Mouse (Mus musculus) neural tube, embryonic 15.5 days (tissue): ENCODE data around the gene Ankrd34b. TPM values are rescaled to one million over a fixed set of nuclear protein-coding genes. Genes with fewer than 3 reads are reported as not detected.
A peak's percentile ranks its signal among the peaks of the same experiment; 100 is the strongest.

Experiments used
- ATAC-seq: fragments of 200-750 bp; cut with Nextera tagmentation; 2 replicates; pipeline ENCODE4 v1.8.0; 2017; ENCODE audit warnings: mild to moderate bottlenecking, moderate TSS enrichment, moderate library complexity; ENCODE audit not compliant: low FRiP score
- H3K27ac ChIP-seq: fragments of 300-500 bp; sonication (generic); replicated peaks from 2 replicates; pipeline ENCODE4 v1.5.1; 2015; ENCODE audit warnings: mild to moderate bottlenecking, inconsistent platforms
- H3K27me3 ChIP-seq: fragments of 300-500 bp; sonication (generic); replicated peaks from 2 replicates; pipeline ENCODE4 v1.6.1; 2015; ENCODE audit warnings: inconsistent platforms
- H3K36me3 ChIP-seq: fragments of 300-500 bp; sonication (generic); 2 replicates; pipeline ENCODE4 v1.6.1; 2015; ENCODE audit warnings: inconsistent platforms
- H3K4me1 ChIP-seq: fragments of 300-500 bp; sonication (generic); 2 replicates; pipeline ENCODE4 v1.6.1; 2015; ENCODE audit warnings: inconsistent platforms
- H3K4me2 ChIP-seq: fragments of 300-500 bp; sonication (generic); 2 replicates; pipeline ENCODE4 v1.6.1; 2015; ENCODE audit warnings: inconsistent platforms, mild to moderate bottlenecking, moderate library complexity
- H3K4me3 ChIP-seq: fragments of 300-500 bp; sonication (generic); replicated peaks from 2 replicates; pipeline ENCODE4 v1.5.1; 2015; ENCODE audit warnings: mild to moderate bottlenecking, inconsistent platforms
- H3K9ac ChIP-seq: fragments of 300-500 bp; sonication (generic); replicated peaks from 2 replicates; pipeline ENCODE4 v1.6.1; 2015; ENCODE audit warnings: mild to moderate bottlenecking, inconsistent platforms
- H3K9me3 ChIP-seq: fragments of 300-500 bp; sonication (generic); replicated peaks from 2 replicates; pipeline ENCODE4 v1.6.1; 2016; ENCODE audit warnings: inconsistent platforms
- WGBS: fragments of 180-500 bp; shearing (Covaris S2); methylation state at CpG from one replicate; pipeline ENCODE4 v1.1.7; 2015; ENCODE audit warnings: mixed read lengths; 5-methylcytosine and 5-hydroxymethylcytosine counted together
- polyA plus RNA-seq: library from polyadenylated mRNA; unstranded; fragments of >200 nt; fragmentation: Nextera tagmentation; extraction: Ambion mirVana; gene quantifications from 2 replicates; pipeline ENCODE4 v1.2.1, GENCODE M21; 2015

The Ankrd34b gene
- polyA plus RNA-seq, result 5.4 and 5.5 TPM in 2 replicates

DNA sequence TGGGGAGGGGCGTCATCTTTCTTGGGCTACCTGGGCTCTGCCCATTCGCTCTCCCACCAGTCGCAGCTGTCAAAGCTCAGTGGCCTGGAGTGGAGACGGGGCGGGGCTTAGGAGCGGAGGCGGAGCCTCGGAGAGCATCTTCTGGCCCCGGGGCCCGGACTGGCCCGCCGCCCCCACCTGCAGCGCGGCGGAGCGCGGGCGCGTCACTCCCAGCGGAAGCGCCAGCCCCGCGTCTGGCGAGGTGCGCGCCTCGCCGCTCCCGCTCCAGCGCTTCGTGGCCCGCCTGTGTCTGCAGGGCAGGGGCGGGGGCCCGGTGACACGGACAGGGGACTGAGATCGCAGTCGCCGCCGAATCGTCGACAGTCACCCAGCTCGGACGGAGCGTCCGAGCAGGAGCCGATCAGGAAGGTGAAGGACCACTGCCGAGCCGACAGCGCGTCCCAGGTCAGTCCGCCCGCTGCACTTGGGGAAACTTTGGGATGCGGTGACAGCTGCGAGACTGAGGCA lies at the start of gene Ankrd34b:
Gene Ankrd34b (plus strand): TSS at position 139 of the 507 bp plus-strand sequence.
- peak within 1 kb of the TSS; percentile 88 for H3K4me2 ChIP-seq
- H3K27me3 ChIP-seq, result peaks cover 40% of the 10 kb centered on the region
- peaks cover 24% of the 10 kb centered on the region for H3K4me1 ChIP-seq
- WGBS, result under 1% methylated on average over 54 of the region's 54 CpGs
- peak within 1 kb of the TSS; percentile 68 for H3K9ac ChIP-seq
- peak; percentile 92 for ATAC-seq
- peak within 1 kb of the TSS; percentile 69 for H3K4me3 ChIP-seq
- H3K27ac ChIP-seq, result peak within 1 kb of the TSS; percentile 61
- H3K36me3 ChIP-seq, result no peaks in the 10 kb centered on the region
- no peaks in the 10 kb centered on the region for H3K9me3 ChIP-seq

- 92% methylated on average over 3 of the region's 3 CpGs for WGBS
- H3K4me1 ChIP-seq, result no peaks in the 10 kb centered on the region
- no peaks in the 10 kb centered on the region for H3K9me3 ChIP-seq
- no peaks in the 10 kb centered on the region for H3K36me3 ChIP-seq
- H3K27me3 ChIP-seq, result no peaks in the 10 kb centered on the region
- H3K27ac ChIP-seq, result no peak overlapping the region
- H3K4me2 ChIP-seq, result no peak overlapping the region
- no peak overlapping the region for H3K9ac ChIP-seq
- H3K4me3 ChIP-seq, result no peak overlapping the region
- no peak for ATAC-seq
Measured at GRCm38 (mm10) chr13:92387367-92387766, 38.3 kb upstream of the Ankrd34b start.

- no peak overlapping the region for H3K4me3 ChIP-seq
- no peak overlapping the region for H3K27ac ChIP-seq
- no peak for ATAC-seq
- H3K9ac ChIP-seq, result no peak overlapping the region
- no peaks in the 10 kb centered on the region for H3K36me3 ChIP-seq
- H3K4me2 ChIP-seq, result no peak overlapping the region
- H3K4me1 ChIP-seq, result no peaks in the 10 kb centered on the region
- 89% methylated on average over 12 of the region's 12 CpGs for WGBS
- H3K9me3 ChIP-seq, result no peaks in the 10 kb centered on the region
- H3K27me3 ChIP-seq, result no peaks in the 10 kb centered on the region
Measured at GRCm38 (mm10) chr13:92393047-92393661, 32.5 kb upstream of the Ankrd34b start.

DNA sequence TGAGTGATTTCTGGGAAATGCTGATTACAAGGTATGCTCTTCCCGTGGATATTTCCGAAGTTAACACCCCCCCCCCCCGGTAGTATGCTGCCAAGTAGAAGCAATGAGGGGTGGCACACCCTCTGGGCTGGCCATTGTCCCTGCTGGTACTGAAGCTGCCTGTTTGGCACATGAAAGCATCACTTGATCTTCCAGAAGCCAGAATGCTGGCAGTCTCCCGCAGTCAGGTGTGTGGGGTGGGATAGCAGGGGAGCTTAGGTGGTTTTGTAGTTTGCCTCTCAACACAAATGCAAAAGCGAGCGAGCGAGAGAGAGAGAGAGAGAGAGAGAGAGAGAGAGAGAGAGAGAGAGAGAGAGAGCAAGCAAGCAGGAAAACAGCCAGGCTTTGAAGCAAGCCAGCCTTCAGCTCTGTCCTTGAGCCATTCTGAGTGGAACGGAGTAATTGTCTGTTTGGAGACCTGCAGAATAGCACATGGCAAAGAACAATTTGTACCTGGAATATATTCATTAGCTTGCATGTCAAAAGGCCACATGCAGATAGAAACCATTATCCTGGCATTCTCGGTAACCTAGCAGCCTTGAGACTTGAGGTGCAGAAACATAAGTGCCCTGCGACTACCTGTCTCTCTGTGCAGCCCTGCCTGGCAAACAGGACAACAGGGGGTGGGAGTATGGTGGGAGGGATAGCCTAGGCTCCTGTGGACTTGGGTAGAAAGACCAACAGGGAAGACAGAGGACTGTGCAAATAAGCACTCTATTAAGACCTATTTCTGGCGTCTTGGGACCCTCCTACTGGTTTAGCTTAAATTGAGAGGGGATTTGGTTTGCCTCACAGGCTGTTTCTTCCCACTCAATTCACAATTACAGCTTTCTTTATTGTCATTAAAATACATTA lies 27.0 kb upstream of the Ankrd34b start:
- no peaks in the 10 kb centered on the region for H3K4me1 ChIP-seq
- H3K9ac ChIP-seq, result no peak overlapping the region
- 63% methylated on average over 11 of the region's 11 CpGs for WGBS
- peak; percentile 85 for ATAC-seq
- no peaks in the 10 kb centered on the region for H3K9me3 ChIP-seq
- no peaks in the 10 kb centered on the region for H3K36me3 ChIP-seq
- no peaks in the 10 kb centered on the region for H3K27me3 ChIP-seq
- H3K27ac ChIP-seq, result peak overlapping the region; percentile 46
- H3K4me2 ChIP-seq, result no peak overlapping the region
- H3K4me3 ChIP-seq, result no peak overlapping the region

DNA sequence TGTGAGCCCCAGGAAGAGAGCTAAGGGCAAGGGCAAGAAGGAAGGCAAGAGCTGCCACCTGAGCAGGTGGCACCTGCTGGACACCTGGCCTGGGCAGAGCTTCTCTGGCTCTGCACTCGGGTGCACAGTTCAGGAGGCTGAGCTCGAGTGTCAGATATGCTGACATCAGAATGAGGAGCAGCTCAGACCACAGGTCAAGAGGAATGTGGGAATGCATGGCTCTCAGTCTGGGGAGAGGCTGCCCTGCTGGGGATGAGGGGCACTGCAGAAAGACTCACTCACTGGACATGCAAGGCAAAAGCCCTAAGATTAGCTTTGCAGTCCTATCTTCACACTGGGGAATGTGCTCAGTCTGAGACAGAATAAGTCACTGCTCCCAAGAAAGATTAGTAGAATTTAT lies 23.6 kb upstream of the Ankrd34b start:
- no peak overlapping the region for H3K27ac ChIP-seq
- no peaks in the 10 kb centered on the region for H3K27me3 ChIP-seq
- no peak for ATAC-seq
- no peak overlapping the region for H3K4me2 ChIP-seq
- H3K9ac ChIP-seq, result no peak overlapping the region
- 64% methylated on average over 2 of the region's 2 CpGs for WGBS
- H3K36me3 ChIP-seq, result no peaks in the 10 kb centered on the region
- H3K4me3 ChIP-seq, result no peak overlapping the region
- no peaks in the 10 kb centered on the region for H3K9me3 ChIP-seq
- no peaks in the 10 kb centered on the region for H3K4me1 ChIP-seq

DNA sequence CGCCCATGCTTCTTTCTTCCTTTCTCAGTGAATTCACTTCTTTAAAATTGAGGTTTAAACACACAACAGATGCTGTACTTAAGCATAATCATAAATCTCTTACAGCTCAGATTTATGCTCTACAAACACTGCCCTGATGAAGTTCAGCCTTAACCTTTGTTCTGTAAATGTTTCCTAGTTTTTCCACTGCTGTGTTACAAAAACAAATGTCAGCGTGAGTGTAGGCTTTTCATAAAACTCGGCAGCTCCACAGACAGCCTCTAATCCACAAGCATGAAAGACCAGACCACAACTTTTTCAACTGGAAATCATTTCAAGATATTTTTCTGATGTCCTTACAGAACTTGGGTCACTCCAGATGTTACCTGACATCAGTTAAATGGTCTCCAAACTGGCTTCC lies 22.2 kb upstream of the Ankrd34b start:
- Histone ChIP-seq H3K4me2 (no peak overlapping the region), H3K27ac (no peak overlapping the region), H3K27me3 (no peaks in the 10 kb centered on the region), H3K9me3 (no peaks in the 10 kb centered on the region), H3K4me3 (no peak overlapping the region), H3K9ac (no peak overlapping the region), H3K36me3 (no peaks in the 10 kb centered on the region), H3K4me1 (no peaks in the 10 kb centered on the region)
- 84% methylated on average over 3 of the region's 3 CpGs for WGBS
- ATAC-seq, result no peak

DNA sequence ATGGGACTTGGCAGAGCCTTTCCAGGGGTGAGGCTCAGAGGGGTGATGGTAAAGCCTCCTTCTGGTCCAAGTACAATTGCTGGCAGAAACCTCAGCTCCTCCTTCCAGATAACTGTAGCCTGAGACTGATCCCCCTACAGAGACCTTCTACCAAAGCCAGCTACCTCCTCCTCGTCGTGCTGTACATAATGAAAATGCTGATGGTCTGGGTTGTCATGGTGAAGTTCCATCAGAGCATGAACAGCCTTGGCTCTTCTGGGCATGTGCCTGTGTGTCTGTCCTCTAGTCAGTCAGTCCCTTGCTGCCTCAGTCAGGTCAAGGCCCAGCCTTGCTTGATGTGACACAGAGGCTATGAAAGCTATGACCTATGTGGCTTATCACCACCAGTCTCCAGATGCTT lies 15.2 kb upstream of the Ankrd34b start:
- H3K4me1 ChIP-seq, result no peaks in the 10 kb centered on the region
- no peak overlapping the region for H3K4me2 ChIP-seq
- ATAC-seq, result no peak
- WGBS, result 55% methylated on average over 2 of the region's 2 CpGs
- H3K36me3 ChIP-seq, result no peaks in the 10 kb centered on the region
- no peak overlapping the region for H3K4me3 ChIP-seq
- no peak overlapping the region for H3K9ac ChIP-seq
- H3K9me3 ChIP-seq, result no peaks in the 10 kb centered on the region
- no peaks in the 10 kb centered on the region for H3K27me3 ChIP-seq
- no peak overlapping the region for H3K27ac ChIP-seq

DNA sequence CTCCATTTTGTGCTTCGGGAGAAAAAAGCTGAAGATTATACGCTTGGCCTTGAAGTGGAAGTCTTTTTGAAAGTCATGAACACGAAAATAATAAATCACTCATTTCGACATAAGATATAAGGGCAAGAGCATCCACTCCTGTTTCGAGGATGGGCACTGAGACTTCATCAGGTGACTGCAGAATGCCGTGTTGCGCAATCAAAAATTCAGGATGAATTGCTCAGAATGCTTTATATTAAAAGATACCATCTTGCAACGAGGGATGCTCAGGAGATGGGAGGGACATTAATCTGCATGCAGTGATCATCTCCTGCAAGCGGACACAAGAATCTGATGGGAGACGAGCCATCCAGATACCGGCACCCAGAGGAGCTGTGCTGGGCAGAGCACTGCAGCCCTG lies 6.1 kb upstream of the Ankrd34b start:
- H3K4me3 ChIP-seq, result no peak overlapping the region
- H3K9me3 ChIP-seq, result no peaks in the 10 kb centered on the region
- H3K27ac ChIP-seq, result no peak overlapping the region
- WGBS, result 87% methylated on average over 11 of the region's 11 CpGs
- H3K4me2 ChIP-seq, result no peak overlapping the region
- H3K9ac ChIP-seq, result no peak overlapping the region
- H3K27me3 ChIP-seq, result peaks cover 11% of the 10 kb centered on the region
- no peak for ATAC-seq
- H3K36me3 ChIP-seq, result no peaks in the 10 kb centered on the region
- H3K4me1 ChIP-seq, result no peaks in the 10 kb centered on the region

- H3K27me3 ChIP-seq, result peaks cover 35% of the 10 kb centered on the region
- 58% methylated on average over 3 of the region's 3 CpGs for WGBS
- no peak for ATAC-seq
Measured at GRCm38 (mm10) chr13:92423711-92424110, 2.0 kb upstream of the Ankrd34b start.

GRCm38 (mm10) chr13:92426294-92427051 lies 777 bp downstream of the Ankrd34b start:
- Histone ChIP-seq H3K27me3 (peaks cover 40% of the 10 kb centered on the region), H3K4me3 (peak overlapping the region; percentile 69), H3K4me2 (peak overlapping the region; percentile 88), H3K9ac (peak overlapping the region; percentile 68), H3K27ac (peak overlapping the region; percentile 61), H3K9me3 (no peaks in the 10 kb centered on the region), H3K36me3 (no peaks in the 10 kb centered on the region), H3K4me1 (peaks cover 24% of the 10 kb centered on the region)
- ATAC-seq, result peak; percentile 71
- under 1% methylated on average over 87 of the region's 92 CpGs for WGBS

More at GRCm38 (mm10) chr13:92423711-92424110, 2.0 kb upstream of the Ankrd34b start:
- Histone ChIP-seq H3K9ac (no peak overlapping the region), H3K4me1 (peaks cover 24% of the 10 kb centered on the region), H3K9me3 (no peaks in the 10 kb centered on the region), H3K4me3 (no peak overlapping the region), H3K36me3 (no peaks in the 10 kb centered on the region), H3K4me2 (no peak overlapping the region), H3K27ac (no peak overlapping the region)

GRCm38 (mm10) chr13:92427351-92427855 lies 1.7 kb downstream of the Ankrd34b start:
- H3K27me3 ChIP-seq, result peaks cover 40% of the 10 kb centered on the region
- ATAC-seq, result no peak
- H3K9me3 ChIP-seq, result no peaks in the 10 kb centered on the region
- peaks cover 24% of the 10 kb centered on the region for H3K4me1 ChIP-seq
- H3K36me3 ChIP-seq, result no peaks in the 10 kb centered on the region
- H3K4me2 ChIP-seq, result peak overlapping the region; percentile 88
- peak overlapping the region; percentile 69 for H3K4me3 ChIP-seq
- WGBS, result 47% methylated on average over 4 of the region's 4 CpGs
- no peak overlapping the region for H3K27ac ChIP-seq
- H3K9ac ChIP-seq, result peak overlapping the region; percentile 68
